In the genomic region with DNA sequence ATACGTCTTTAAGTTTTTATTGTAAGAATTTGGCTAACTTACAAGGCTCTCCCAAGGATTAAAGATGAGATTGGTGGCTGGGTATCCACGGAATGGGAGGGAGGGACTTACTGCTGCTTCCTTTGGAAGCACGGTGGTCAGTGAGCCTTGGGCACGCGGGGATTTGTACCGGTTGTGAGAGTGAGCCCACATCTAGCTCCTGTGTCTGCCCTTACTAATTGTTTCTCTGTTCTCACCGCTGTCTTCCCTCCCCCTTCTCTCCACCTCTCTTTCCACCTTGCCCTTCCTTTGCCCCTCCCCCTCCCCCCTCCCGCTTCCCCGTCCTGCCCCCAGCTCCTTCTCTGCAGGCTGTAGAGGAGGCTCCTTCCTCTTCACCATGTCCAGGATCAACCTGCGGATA, we compare ENCODE assay signal across 14 mouse cellular contexts. TPM values are rescaled to one million over a fixed set of nuclear protein-coding genes. Genes with fewer than 3 reads are reported as not detected.
"Had no signal": no experiment of that assay in that cellular context is flagged by ENCODE, and none has a peak within 500 bp of the region (broad histone marks: within the 10 kb centered on the region; RNA-seq: fewer than 3 reads in every experiment).

No protein-coding gene starts in this region.

- DNase-seq: kidney, adult 11 months; kidney, adult 9 months; liver; lung, adult 18-20 months; lung, postnatal 10 days; lung, postnatal 36 days; retina, postnatal 1 day; right cerebral cortex, postnatal 25 days had no signal

RNA-seq across cellular contexts. Expression of a gene that starts 30.3 kb away (rescaled TPM):
- polyA plus RNA-seq: limb, embryonic 10.5 days; limb, embryonic 13.5 days; midbrain, embryonic 10.5 days; midbrain, embryonic 13.5 days; myocyte; neural tube, embryonic 13.5 days had no signal
